Mouse (Mus musculus): ENCODE measurements at regions not wholly inside any gene's neighbourhood (a gene's known extent, or its start where the extent isn't known, plus 50 kb on each side); places are given as distances from the start of the nearest gene placed in this dataset.

GRCm38 (mm10) chr9:14188504-14188903 lies 86.4 kb upstream of the Sesn3 start:
- TF ChIP-seq POLR2A (IDR thresholded peaks at IDR 0.05; ENCODE audit: insufficient read depth, low read depth, low read length) (no peak), CTCF (IDR thresholded peaks at IDR 0.05) (no peak), EP300 (IDR thresholded peaks at IDR 0.05; ENCODE audit: insufficient read depth, low read depth, low read length) (no peak)

Data from heart, adult 2 months (tissue).